Mouse (Mus musculus): Measurements from ENCODE around the gene Slc10a6. TPM values are rescaled to one million over a fixed set of nuclear protein-coding genes. Genes with fewer than 3 reads are reported as not detected.

Slc10a6 gene
- polyA plus RNA-seq, 1 experiment from 2014 or later: not detected

DNA sequence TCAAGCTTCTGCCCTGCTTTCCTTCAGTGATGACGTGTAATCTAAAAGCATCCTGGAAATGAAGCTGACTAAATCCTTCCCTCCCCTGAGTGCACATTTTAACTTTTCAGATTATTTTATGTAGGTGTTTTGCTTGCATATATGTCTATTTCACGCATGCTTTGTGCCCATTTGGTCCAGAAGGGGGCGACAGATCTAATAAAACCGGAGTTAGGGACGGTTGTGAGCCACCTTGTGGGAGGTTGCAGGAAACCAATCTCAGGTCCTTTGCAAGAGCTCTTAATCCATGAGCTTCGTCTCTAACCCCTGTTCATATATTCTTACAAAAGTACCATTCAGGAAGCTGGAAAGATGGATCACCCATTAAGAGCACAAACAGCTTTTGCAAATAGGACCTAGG is 25.0 kb upstream of the Slc10a6 start:
- peaks cover 22% of the 10 kb centered on the region for H3K27me3 ChIP-seq (ENCODE audit: poor library complexity, severe bottlenecking)
- H3K36me3 ChIP-seq (replicated peaks): no peaks in the 10 kb centered on the region
- peaks cover 6% of the 10 kb centered on the region for H3K4me1 ChIP-seq
- H3K9me3 ChIP-seq: no peaks in the 10 kb centered on the region
- H3K4me3 ChIP-seq: no peak overlapping the region
- H3K27ac ChIP-seq: no peak overlapping the region
- 25% methylated on average over 6 of the region's 6 CpGs for WGBS
- peak; percentile 35 for DNase-seq (ENCODE audit: extremely low spot score, low spot score)

- H3K36me3 ChIP-seq (replicated peaks): no peaks in the 10 kb centered on the region
- no peak for DNase-seq (ENCODE audit: extremely low spot score, low spot score)
- H3K4me1 ChIP-seq: peaks cover 6% of the 10 kb centered on the region; the same call in 1 of the 2 replicates
- H3K27ac ChIP-seq: no peak overlapping the region
- no peak overlapping the region for H3K4me3 ChIP-seq
- H3K9me3 ChIP-seq: no peaks in the 10 kb centered on the region
- H3K27me3 ChIP-seq (ENCODE audit: poor library complexity, severe bottlenecking): no peaks in the 10 kb centered on the region
- WGBS: 88% methylated on average over 3 of the region's 3 CpGs
Observed at GRCm38 (mm10) chr5:103647320-103647719, 18.1 kb upstream of the Slc10a6 start.

DNA sequence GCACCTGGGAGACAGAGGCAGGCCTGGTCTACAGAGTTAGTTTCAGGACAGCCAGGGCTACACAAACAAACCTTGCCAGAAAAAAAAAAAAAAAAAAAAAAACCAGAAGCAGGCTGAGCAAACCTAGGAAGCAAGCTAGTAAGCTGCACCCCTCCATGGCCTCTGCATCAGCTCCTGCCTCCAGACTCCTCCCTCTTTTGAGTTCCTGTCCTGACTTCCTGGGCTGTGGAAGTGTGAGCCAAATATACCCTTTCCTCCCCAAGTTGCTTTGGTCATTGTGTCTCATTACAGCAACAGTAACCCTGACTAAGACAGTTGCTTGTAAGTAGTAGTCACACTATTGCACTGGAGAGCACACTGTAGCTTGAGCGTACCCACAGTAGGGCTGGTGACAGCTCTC is 15.0 kb upstream of the Slc10a6 start:
- no peak for DNase-seq (ENCODE audit: extremely low spot score, low spot score)
- Histone ChIP-seq H3K9me3 (no peaks in the 10 kb centered on the region), H3K27ac (no peak overlapping the region), H3K4me1 (peaks cover 6% of the 10 kb centered on the region; the same call in 1 of the 2 replicates), H3K4me3 (no peak overlapping the region), H3K36me3 (replicated peaks) (no peaks in the 10 kb centered on the region), H3K27me3 (ENCODE audit: poor library complexity, severe bottlenecking) (no peaks in the 10 kb centered on the region)
- 97% methylated on average over 1 of the region's 1 CpGs for WGBS

- Histone ChIP-seq H3K9me3 (no peaks in the 10 kb centered on the region), H3K36me3 (replicated peaks) (no peaks in the 10 kb centered on the region), H3K4me1 (no peaks in the 10 kb centered on the region), H3K4me3 (no peak overlapping the region), H3K27me3 (ENCODE audit: poor library complexity, severe bottlenecking) (no peaks in the 10 kb centered on the region), H3K27ac (no peak overlapping the region)
- 87% methylated on average over 2 of the region's 2 CpGs for WGBS
- DNase-seq (ENCODE audit: extremely low spot score, low spot score): no peak
Observed at GRCm38 (mm10) chr5:103637162-103637561, 8.0 kb upstream of the Slc10a6 start.

DNA sequence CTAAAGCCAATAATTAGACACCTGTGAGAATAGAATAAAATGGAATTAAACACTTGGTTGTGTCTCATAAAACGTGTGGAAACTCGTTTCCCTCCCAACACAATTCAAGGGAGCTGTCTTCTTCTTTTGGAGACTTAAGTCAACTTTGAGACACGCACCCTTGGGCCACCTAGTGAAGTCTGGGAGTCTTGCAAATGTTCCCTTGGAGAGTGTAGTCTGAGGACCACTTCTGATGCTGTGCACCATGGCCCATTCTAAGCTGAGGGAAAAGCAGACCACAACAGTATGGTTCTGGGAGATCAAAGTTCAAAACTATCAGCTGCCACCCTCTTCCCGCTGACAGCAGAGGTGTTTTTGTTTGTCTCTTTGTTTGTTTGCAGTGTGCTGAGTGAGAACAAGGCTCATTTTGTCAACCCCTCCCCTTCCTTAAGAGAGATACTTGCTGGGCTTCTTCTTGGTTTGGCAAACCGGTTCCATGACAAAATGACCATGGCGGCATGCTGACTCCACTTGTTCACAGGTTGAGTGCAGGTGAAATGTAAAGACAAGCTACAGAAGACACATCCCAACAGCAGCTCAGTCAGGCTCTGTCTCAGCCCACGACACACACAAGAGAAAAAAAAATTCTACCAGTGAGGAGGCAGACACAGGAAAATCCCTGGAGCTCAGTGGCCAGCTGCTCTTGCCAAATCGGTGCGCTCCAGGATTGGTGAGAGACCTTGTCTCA is 814 bp upstream of the Slc10a6 start:
- H3K9me3 ChIP-seq: no peaks in the 10 kb centered on the region
- 86% methylated on average over 9 of the region's 9 CpGs for WGBS

DNA sequence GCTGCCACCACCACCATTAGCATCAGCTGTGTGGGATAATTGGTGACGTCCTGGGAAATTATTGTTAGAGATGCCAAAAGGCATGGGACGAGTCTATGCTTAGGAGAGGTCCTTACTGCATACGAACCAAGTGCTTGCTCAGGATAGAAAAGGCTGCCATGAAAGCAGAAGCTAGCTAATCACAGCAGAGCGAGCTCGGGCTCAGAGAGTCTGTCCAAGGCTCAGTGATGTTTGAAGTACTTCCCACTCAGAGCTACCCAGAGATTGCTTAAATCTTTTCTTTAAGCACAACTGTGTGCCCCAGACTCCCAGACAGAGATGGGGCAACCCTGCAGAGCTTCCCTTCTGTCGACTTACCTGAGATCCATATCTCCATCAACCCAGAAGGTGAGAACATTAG is 704 bp downstream of the Slc10a6 start:
- Histone ChIP-seq H3K4me1 (peaks cover under 1% of the 10 kb centered on the region; the same call in 1 of the 2 replicates), H3K27me3 (ENCODE audit: poor library complexity, severe bottlenecking) (no peaks in the 10 kb centered on the region), H3K4me3 (no peak overlapping the region), H3K36me3 (replicated peaks) (no peaks in the 10 kb centered on the region), H3K27ac (no peak overlapping the region), H3K9me3 (no peaks in the 10 kb centered on the region)
- DNase-seq (ENCODE audit: extremely low spot score, low spot score): no peak
- 85% methylated on average over 6 of the region's 6 CpGs for WGBS

More for the DNA sequence above, 814 bp upstream of the Slc10a6 start:
- no peaks in the 10 kb centered on the region for H3K36me3 ChIP-seq (replicated peaks)
- no peak for DNase-seq (ENCODE audit: extremely low spot score, low spot score)
- no peak overlapping the region for H3K27ac ChIP-seq
- H3K27me3 ChIP-seq (ENCODE audit: poor library complexity, severe bottlenecking): no peaks in the 10 kb centered on the region
- no peak overlapping the region for H3K4me3 ChIP-seq
- no peaks in the 10 kb centered on the region for H3K4me1 ChIP-seq

GRCm38 (mm10) chr5:103624831-103625230 is 4.4 kb downstream of the Slc10a6 start:
- Histone ChIP-seq H3K4me1 (peaks cover 5% of the 10 kb centered on the region; the same call in 1 of the 2 replicates), H3K4me3 (no peak overlapping the region)
- 93% methylated on average over 5 of the region's 5 CpGs for WGBS

DNA sequence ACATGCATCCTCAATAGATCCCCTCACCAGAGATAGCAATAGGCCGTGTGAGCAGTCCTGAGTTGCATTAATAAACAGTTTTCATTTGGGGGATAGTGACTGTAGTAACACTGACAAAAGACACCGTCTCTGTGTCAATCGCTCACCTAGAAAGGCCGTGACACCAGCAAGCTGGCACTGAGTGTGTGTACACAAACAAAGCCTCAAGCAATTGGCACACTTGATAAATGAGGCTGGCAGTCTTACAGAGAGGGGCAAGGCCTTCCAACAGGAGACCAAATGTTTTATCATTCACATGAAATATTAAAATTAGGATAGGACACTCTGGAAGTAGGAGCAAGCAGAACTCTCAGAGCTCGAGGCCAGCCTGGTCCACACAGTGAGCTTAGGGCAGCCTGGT is 6.9 kb downstream of the Slc10a6 start:
- Histone ChIP-seq H3K27ac (no peak overlapping the region), H3K36me3 (replicated peaks) (no peaks in the 10 kb centered on the region), H3K4me1 (peaks cover 7% of the 10 kb centered on the region), H3K9me3 (no peaks in the 10 kb centered on the region), H3K4me3 (no peak overlapping the region), H3K27me3 (ENCODE audit: poor library complexity, severe bottlenecking) (no peaks in the 10 kb centered on the region)
- WGBS: 91% methylated on average over 5 of the region's 5 CpGs
- no peak for DNase-seq (ENCODE audit: extremely low spot score, low spot score)

More at GRCm38 (mm10) chr5:103624831-103625230, 4.4 kb downstream of the Slc10a6 start:
- no peak for DNase-seq (ENCODE audit: extremely low spot score, low spot score)
- H3K9me3 ChIP-seq: no peaks in the 10 kb centered on the region
- no peaks in the 10 kb centered on the region for H3K27me3 ChIP-seq (ENCODE audit: poor library complexity, severe bottlenecking)
- H3K36me3 ChIP-seq (replicated peaks): no peaks in the 10 kb centered on the region
- no peak overlapping the region for H3K27ac ChIP-seq

- WGBS: 88% methylated on average over 12 of the region's 12 CpGs
- H3K4me3 ChIP-seq: no peak overlapping the region
- H3K27me3 ChIP-seq (ENCODE audit: poor library complexity, severe bottlenecking): no peaks in the 10 kb centered on the region
- H3K4me1 ChIP-seq: peaks cover 12% of the 10 kb centered on the region
- DNase-seq (ENCODE audit: extremely low spot score, low spot score): no peak
- H3K27ac ChIP-seq: no peak overlapping the region
- no peaks in the 10 kb centered on the region for H3K9me3 ChIP-seq
- no peaks in the 10 kb centered on the region for H3K36me3 ChIP-seq (replicated peaks)
Observed at GRCm38 (mm10) chr5:103620301-103620973, 8.8 kb downstream of the Slc10a6 start.

DNA sequence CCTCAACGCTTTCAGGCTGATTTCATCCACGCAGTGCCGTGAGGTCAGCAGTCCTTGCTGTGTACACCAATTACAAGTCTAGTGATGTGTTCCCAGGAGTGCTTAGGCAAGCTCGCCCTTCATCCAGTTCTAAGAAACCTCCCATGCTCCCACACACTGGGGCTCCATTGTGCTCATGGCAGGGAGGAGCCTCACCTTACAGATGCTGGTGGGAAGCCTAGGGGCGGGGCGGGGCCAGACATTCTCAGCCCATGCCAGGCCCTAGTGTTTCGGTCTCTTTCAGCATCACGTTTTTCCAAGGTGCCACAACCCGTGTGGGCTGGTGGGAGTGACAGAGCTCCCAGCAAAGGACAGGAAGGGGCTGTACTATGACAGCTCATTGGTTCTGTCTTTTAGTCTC is 12.0 kb downstream of the Slc10a6 start:
- Histone ChIP-seq H3K27ac (no peak overlapping the region), H3K36me3 (replicated peaks) (no peaks in the 10 kb centered on the region), H3K9me3 (no peaks in the 10 kb centered on the region), H3K27me3 (ENCODE audit: poor library complexity, severe bottlenecking) (no peaks in the 10 kb centered on the region), H3K4me3 (no peak overlapping the region), H3K4me1 (peaks cover 6% of the 10 kb centered on the region)
- WGBS: 66% methylated on average over 9 of the region's 9 CpGs
- DNase-seq (ENCODE audit: extremely low spot score, low spot score): no peak

GRCm38 (mm10) chr5:103614356-103614755 is 14.8 kb downstream of the Slc10a6 start:
- 94% methylated on average over 7 of the region's 7 CpGs for WGBS

GRCm38 (mm10) chr5:103612316-103612715 is 16.9 kb downstream of the Slc10a6 start:
- no peaks in the 10 kb centered on the region for H3K36me3 ChIP-seq (replicated peaks)
- no peak for DNase-seq (ENCODE audit: extremely low spot score, low spot score)
- H3K4me1 ChIP-seq: peaks cover 5% of the 10 kb centered on the region
- no peaks in the 10 kb centered on the region for H3K27me3 ChIP-seq (ENCODE audit: poor library complexity, severe bottlenecking)
- no peaks in the 10 kb centered on the region for H3K9me3 ChIP-seq
- H3K4me3 ChIP-seq: no peak overlapping the region
- H3K27ac ChIP-seq: no peak overlapping the region
- 92% methylated on average over 7 of the region's 7 CpGs for WGBS

More at GRCm38 (mm10) chr5:103614356-103614755, 14.8 kb downstream of the Slc10a6 start:
- DNase-seq (ENCODE audit: extremely low spot score, low spot score): no peak
- H3K27ac ChIP-seq: no peak overlapping the region
- no peaks in the 10 kb centered on the region for H3K36me3 ChIP-seq (replicated peaks)
- H3K9me3 ChIP-seq: no peaks in the 10 kb centered on the region
- H3K4me1 ChIP-seq: peaks cover 6% of the 10 kb centered on the region
- H3K27me3 ChIP-seq (ENCODE audit: poor library complexity, severe bottlenecking): no peaks in the 10 kb centered on the region
- no peak overlapping the region for H3K4me3 ChIP-seq

GRCm38 (mm10) chr5:103610856-103611472 is 18.2 kb downstream of the Slc10a6 start:
- DNase-seq (ENCODE audit: extremely low spot score, low spot score): no peak
- Histone ChIP-seq H3K36me3 (replicated peaks) (no peaks in the 10 kb centered on the region), H3K4me3 (no peak overlapping the region)

More at GRCm38 (mm10) chr5:103610856-103611472, 18.2 kb downstream of the Slc10a6 start:
- no peaks in the 10 kb centered on the region for H3K9me3 ChIP-seq
- 94% methylated on average over 10 of the region's 10 CpGs for WGBS
- H3K27ac ChIP-seq: no peak overlapping the region
- H3K4me1 ChIP-seq: no peaks in the 10 kb centered on the region
- no peaks in the 10 kb centered on the region for H3K27me3 ChIP-seq (ENCODE audit: poor library complexity, severe bottlenecking)
